Mouse (Mus musculus): ENCODE measurements around the gene Dpm3. TPM values are rescaled to one million over a fixed set of nuclear protein-coding genes. Genes with fewer than 3 reads are reported as not detected.

Dpm3 gene
- polyA plus RNA-seq, 1 experiment from 2014 or later, result 182 TPM

GRCm38 (mm10) chr3:89236516-89236915 lies 22.6 kb upstream of the Dpm3 start:
- TF ChIP-seq CTCF (IDR thresholded peaks at IDR 0.05; ENCODE audit: low read depth), result no peak
- WGBS, result 87% methylated on average over 10 of the region's 10 CpGs
- Histone ChIP-seq H3K9me3 (replicated peaks; ENCODE audit: low read length) (no peaks in the 10 kb centered on the region), H3K36me3 (ENCODE audit: insufficient read depth, low read length) (no peaks in the 10 kb centered on the region), H3K4me2 (ENCODE audit: low read length) (no peak overlapping the region), H3K27me3 (ENCODE audit: insufficient read depth, low read length) (no peaks in the 10 kb centered on the region), H3K4me1 (replicated peaks; ENCODE audit: insufficient read depth, low read length) (peaks cover 10% of the 10 kb centered on the region; the same call in 1 of the 2 replicates), H3K9ac (ENCODE audit: low read depth, low read length) (no peak overlapping the region), H3K27ac (no peak overlapping the region), H3K4me3 (replicated peaks; ENCODE audit: low read depth, low read length) (no peak overlapping the region)
- DNase-seq (ENCODE audit: low spot score) (no peak), ATAC-seq (replicated peaks; ENCODE audit: low FRiP score, low read depth) (no peak)

- no peak overlapping the region for H3K9ac ChIP-seq (ENCODE audit: low read depth, low read length)
- no peak for TF ChIP-seq CTCF (IDR thresholded peaks at IDR 0.05; ENCODE audit: low read depth)
- H3K27me3 ChIP-seq (ENCODE audit: insufficient read depth, low read length), result no peaks in the 10 kb centered on the region
- WGBS, result 90% methylated on average over 21 of the region's 21 CpGs
- ATAC-seq (replicated peaks; ENCODE audit: low FRiP score, low read depth), result no peak
- DNase-seq (ENCODE audit: low spot score), result no peak
- H3K4me1 ChIP-seq (replicated peaks; ENCODE audit: insufficient read depth, low read length), result peaks cover 10% of the 10 kb centered on the region; the same call in 1 of the 2 replicates
- no peaks in the 10 kb centered on the region for H3K9me3 ChIP-seq (replicated peaks; ENCODE audit: low read length)
- H3K4me2 ChIP-seq (ENCODE audit: low read length), result no peak overlapping the region
- H3K36me3 ChIP-seq (ENCODE audit: insufficient read depth, low read length), result no peaks in the 10 kb centered on the region
- H3K27ac ChIP-seq, result no peak overlapping the region
- no peak overlapping the region for H3K4me3 ChIP-seq (replicated peaks; ENCODE audit: low read depth, low read length)
Measured at GRCm38 (mm10) chr3:89237682-89238081, 21.5 kb upstream of the Dpm3 start.

GRCm38 (mm10) chr3:89238494-89238893 lies 20.7 kb upstream of the Dpm3 start:
- Histone ChIP-seq H3K9ac (ENCODE audit: low read depth, low read length) (no peak overlapping the region), H3K27ac (no peak overlapping the region), H3K9me3 (replicated peaks; ENCODE audit: low read length) (no peaks in the 10 kb centered on the region), H3K36me3 (ENCODE audit: insufficient read depth, low read length) (no peaks in the 10 kb centered on the region), H3K4me3 (replicated peaks; ENCODE audit: low read depth, low read length) (no peak overlapping the region), H3K27me3 (ENCODE audit: insufficient read depth, low read length) (no peaks in the 10 kb centered on the region), H3K4me1 (replicated peaks; ENCODE audit: insufficient read depth, low read length) (peaks cover 7% of the 10 kb centered on the region; the same call in 1 of the 2 replicates), H3K4me2 (ENCODE audit: low read length) (peak overlapping the region; percentile 5; the same call in 1 of the 2 replicates)
- WGBS, result 43% methylated on average over 12 of the region's 12 CpGs
- no peak for TF ChIP-seq CTCF (IDR thresholded peaks at IDR 0.05; ENCODE audit: low read depth)
- DNase-seq (ENCODE audit: low spot score) (no peak), ATAC-seq (replicated peaks; ENCODE audit: low FRiP score, low read depth) (0 out of 2 replicates have a peak, but pooled peaks have one; percentile 25)

- no peak overlapping the region for H3K4me3 ChIP-seq (replicated peaks; ENCODE audit: low read depth, low read length)
- H3K27ac ChIP-seq, result no peak overlapping the region
- no peaks in the 10 kb centered on the region for H3K36me3 ChIP-seq (ENCODE audit: insufficient read depth, low read length)
- ATAC-seq (replicated peaks; ENCODE audit: low FRiP score, low read depth), result no peak
- H3K4me2 ChIP-seq (ENCODE audit: low read length), result no peak overlapping the region
- DNase-seq (ENCODE audit: low spot score), result peak; percentile 87
- TF ChIP-seq CTCF (IDR thresholded peaks at IDR 0.05; ENCODE audit: low read depth), result peak; percentile 85
- H3K4me1 ChIP-seq (replicated peaks; ENCODE audit: insufficient read depth, low read length), result peaks cover 21% of the 10 kb centered on the region
- H3K9me3 ChIP-seq (replicated peaks; ENCODE audit: low read length), result no peaks in the 10 kb centered on the region
- H3K9ac ChIP-seq (ENCODE audit: low read depth, low read length), result no peak overlapping the region
- H3K27me3 ChIP-seq (ENCODE audit: insufficient read depth, low read length), result no peaks in the 10 kb centered on the region
- WGBS, result 73% methylated on average over 9 of the region's 9 CpGs
Measured at GRCm38 (mm10) chr3:89242331-89242895, 16.7 kb upstream of the Dpm3 start.

GRCm38 (mm10) chr3:89243609-89244008 lies 15.5 kb upstream of the Dpm3 start:
- peak; percentile 69 for TF ChIP-seq CTCF (IDR thresholded peaks at IDR 0.05; ENCODE audit: low read depth)
- H3K27ac ChIP-seq, result no peak overlapping the region

GRCm38 (mm10) chr3:89244158-89244981 lies 14.8 kb upstream of the Dpm3 start:
- DNase-seq (ENCODE audit: low spot score) (peak; percentile 66), ATAC-seq (replicated peaks; ENCODE audit: low FRiP score, low read depth) (0 out of 2 replicates have a peak, but pooled peaks have one; percentile 12)
- Histone ChIP-seq H3K9me3 (replicated peaks; ENCODE audit: low read length) (no peaks in the 10 kb centered on the region), H3K9ac (ENCODE audit: low read depth, low read length) (peak overlapping the region; percentile 47; the same call in 1 of the 2 replicates), H3K36me3 (ENCODE audit: insufficient read depth, low read length) (no peaks in the 10 kb centered on the region), H3K4me3 (replicated peaks; ENCODE audit: low read depth, low read length) (peak overlapping the region; percentile 34), H3K4me1 (replicated peaks; ENCODE audit: insufficient read depth, low read length) (peaks cover 15% of the 10 kb centered on the region), H3K27ac (peak overlapping the region; percentile 36; the same call in 1 of the 2 replicates), H3K27me3 (ENCODE audit: insufficient read depth, low read length) (no peaks in the 10 kb centered on the region), H3K4me2 (ENCODE audit: low read length) (peak overlapping the region; percentile 80)
- 18% methylated on average over 25 of the region's 25 CpGs for WGBS
- TF ChIP-seq CTCF (IDR thresholded peaks at IDR 0.05; ENCODE audit: low read depth), result peak; percentile 44; the same call in 1 of the 2 replicates

More at GRCm38 (mm10) chr3:89243609-89244008, 15.5 kb upstream of the Dpm3 start:
- Histone ChIP-seq H3K27me3 (ENCODE audit: insufficient read depth, low read length) (no peaks in the 10 kb centered on the region), H3K4me2 (ENCODE audit: low read length) (peak overlapping the region; percentile 80), H3K9me3 (replicated peaks; ENCODE audit: low read length) (no peaks in the 10 kb centered on the region), H3K4me1 (replicated peaks; ENCODE audit: insufficient read depth, low read length) (peaks cover 16% of the 10 kb centered on the region), H3K9ac (ENCODE audit: low read depth, low read length) (no peak overlapping the region; the same call in 1 of the 2 replicates), H3K4me3 (replicated peaks; ENCODE audit: low read depth, low read length) (no peak overlapping the region), H3K36me3 (ENCODE audit: insufficient read depth, low read length) (no peaks in the 10 kb centered on the region)
- 16% methylated on average over 14 of the region's 14 CpGs for WGBS
- ATAC-seq (replicated peaks; ENCODE audit: low FRiP score, low read depth) (peak; percentile 45), DNase-seq (ENCODE audit: low spot score) (peak; percentile 88)
